Mouse (Mus musculus) brown adipose tissue, adult 24 weeks (tissue): Measurements from ENCODE around the gene Ssc4d. TPM values are rescaled to one million over a fixed set of nuclear protein-coding genes. Genes with fewer than 3 reads are reported as not detected.
A peak's percentile ranks its signal among the peaks of the same experiment; 100 is the strongest.

Source experiments
- H3K27ac ChIP-seq: fragments of 200-500 bp; replicated peaks from 2 replicates; pipeline ENCODE4 v1.5.1; 2012; ENCODE audit warnings: low read depth, mild to moderate bottlenecking, low read length
- H3K4me1 ChIP-seq: fragments of 200-500 bp; 2 replicates; pipeline ENCODE4 v1.6.1; 2012; ENCODE audit warnings: low read length, mixed read lengths; ENCODE audit not compliant: control insufficient read depth, insufficient read depth, insufficient read length
- H3K4me3 ChIP-seq: fragments of 200-500 bp; 2 replicates; pipeline ENCODE4 v1.5.1; 2012; ENCODE audit warnings: low read depth, mild to moderate bottlenecking, low read length, moderate library complexity; ENCODE audit not compliant: insufficient read depth
- polyA plus RNA-seq: library from polyadenylated mRNA; stranded (reverse); fragments of >200 nt; gene quantifications from 2 replicates; pipeline ENCODE4 v1.2.4, GENCODE M21; 2012; ENCODE audit not compliant: missing spikeins, insufficient read depth, insufficient read length

The Ssc4d gene
- 2.9 and 6.7 TPM in 2 replicates for polyA plus RNA-seq

- Histone ChIP-seq H3K4me1 (no peaks in the 10 kb centered on the region), H3K4me3 (no peak within 1 kb of the TSS), H3K27ac (no peak within 1 kb of the TSS)
Measured at GRCm38 (mm10) chr5:135974365-135974764, at the start of gene Ssc4d. Gene Ssc4d, minus strand, starts transcription at chr5:135974531.

GRCm38 (mm10) chr5:136019907-136020306 is 45.6 kb upstream of the Ssc4d start:
- H3K4me3 ChIP-seq: no peak overlapping the region
- peak overlapping the region; percentile 82; the same call in 1 of the 2 replicates for H3K27ac ChIP-seq
- H3K4me1 ChIP-seq: peaks cover 29% of the 10 kb centered on the region

- Histone ChIP-seq H3K27ac (peak overlapping the region; percentile 82), H3K4me1 (peaks cover 28% of the 10 kb centered on the region), H3K4me3 (no peak overlapping the region)
Measured at GRCm38 (mm10) chr5:136018726-136019125, 44.4 kb upstream of the Ssc4d start.

- Histone ChIP-seq H3K4me3 (no peak overlapping the region), H3K4me1 (peaks cover 28% of the 10 kb centered on the region), H3K27ac (peak overlapping the region; percentile 97)
Measured at GRCm38 (mm10) chr5:136017262-136017661, 42.9 kb upstream of the Ssc4d start.

GRCm38 (mm10) chr5:136016014-136016876 is 41.9 kb upstream of the Ssc4d start:
- Histone ChIP-seq H3K4me3 (no peak overlapping the region), H3K27ac (peak overlapping the region; percentile 97), H3K4me1 (peaks cover 28% of the 10 kb centered on the region)

- Histone ChIP-seq H3K4me1 (peaks cover 27% of the 10 kb centered on the region), H3K4me3 (no peak overlapping the region)
Measured at GRCm38 (mm10) chr5:136015586-136015985, 41.3 kb upstream of the Ssc4d start.

GRCm38 (mm10) chr5:136014877-136015276 is 40.5 kb upstream of the Ssc4d start:
- Histone ChIP-seq H3K4me3 (peak overlapping the region; percentile 10; the same call in 1 of the 2 replicates), H3K4me1 (peaks cover 23% of the 10 kb centered on the region), H3K27ac (peak overlapping the region; percentile 84)

More at GRCm38 (mm10) chr5:136015586-136015985, 41.3 kb upstream of the Ssc4d start:
- H3K27ac ChIP-seq: peak overlapping the region; percentile 84

- Histone ChIP-seq H3K27ac (no peak overlapping the region), H3K4me1 (peaks cover 20% of the 10 kb centered on the region)
Measured at GRCm38 (mm10) chr5:136007745-136008144, 33.4 kb upstream of the Ssc4d start.

GRCm38 (mm10) chr5:136004537-136004936 is 30.2 kb upstream of the Ssc4d start:
- Histone ChIP-seq H3K4me1 (peaks cover 21% of the 10 kb centered on the region), H3K27ac (no peak overlapping the region), H3K4me3 (no peak overlapping the region)

More at GRCm38 (mm10) chr5:136007745-136008144, 33.4 kb upstream of the Ssc4d start:
- H3K4me3 ChIP-seq: no peak overlapping the region

- Histone ChIP-seq H3K27ac (no peak overlapping the region), H3K4me3 (no peak overlapping the region), H3K4me1 (peaks cover 19% of the 10 kb centered on the region)
Measured at GRCm38 (mm10) chr5:136002751-136003151, 28.4 kb upstream of the Ssc4d start.

- H3K27ac ChIP-seq: no peak overlapping the region; the same call in 1 of the 2 replicates
- peaks cover 15% of the 10 kb centered on the region for H3K4me1 ChIP-seq
- H3K4me3 ChIP-seq: no peak overlapping the region
Measured at GRCm38 (mm10) chr5:136002325-136002724, 28.0 kb upstream of the Ssc4d start.

GRCm38 (mm10) chr5:136001222-136001621 is 26.9 kb upstream of the Ssc4d start:
- H3K27ac ChIP-seq: no peak overlapping the region
- H3K4me1 ChIP-seq: peaks cover 7% of the 10 kb centered on the region
- no peak overlapping the region for H3K4me3 ChIP-seq

GRCm38 (mm10) chr5:135996162-135996561 is 21.8 kb upstream of the Ssc4d start:
- no peak overlapping the region for H3K27ac ChIP-seq
- peak overlapping the region; percentile 86 for H3K4me3 ChIP-seq
- H3K4me1 ChIP-seq: peaks cover 9% of the 10 kb centered on the region

GRCm38 (mm10) chr5:135994725-135995687 is 20.7 kb upstream of the Ssc4d start, which contains the start of gene Dtx2:
Gene Dtx2, plus strand, starts transcription at chr5:135994800.
- Histone ChIP-seq H3K27ac (peak within 1 kb of the TSS; percentile 71), H3K4me1 (peaks cover 9% of the 10 kb centered on the region), H3K4me3 (peak within 1 kb of the TSS; percentile 86)

GRCm38 (mm10) chr5:135994335-135994724 is 20.0 kb upstream of the Ssc4d start:
- H3K4me3 ChIP-seq: no peak overlapping the region
- H3K27ac ChIP-seq: no peak overlapping the region
- peaks cover 9% of the 10 kb centered on the region for H3K4me1 ChIP-seq
